Mouse (Mus musculus): ENCODE data around the gene Stap2.

DNA sequence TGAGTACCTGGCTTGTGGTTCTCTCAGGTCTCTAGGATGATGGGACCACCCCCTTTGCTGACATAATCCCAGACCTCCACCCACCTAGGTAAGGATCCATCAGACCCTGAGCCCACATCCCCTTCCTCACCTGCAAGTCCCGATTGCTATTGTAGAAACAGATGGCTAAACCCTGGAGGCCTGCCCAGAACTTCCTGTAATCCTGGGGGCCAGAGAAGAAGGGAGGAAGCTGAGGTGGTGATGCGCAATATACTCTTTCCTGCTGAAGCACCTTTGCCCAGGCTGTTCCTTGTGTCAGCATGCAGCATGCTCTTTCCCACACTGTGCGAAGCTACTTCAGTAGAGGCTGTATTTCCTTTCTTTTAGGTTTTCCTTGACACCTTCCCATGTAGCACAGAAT is 2.4 kb downstream of the Stap2 start:
- TF ChIP-seq POLR2A (IDR thresholded peaks at IDR 0.05; ENCODE audit: insufficient read length, low read depth) (no peak), REST (IDR thresholded peaks at IDR 0.05; ENCODE audit: insufficient read depth, insufficient read length) (no peak), MYOG (IDR thresholded peaks at IDR 0.05; ENCODE audit: control insufficient read depth in 1 of 3, insufficient read depth in 1 of 3, insufficient read length in 2 of 3, low read depth in 2 of 3) (no peak), TCF12 (IDR thresholded peaks at IDR 0.05; ENCODE audit: insufficient read depth, poor library complexity, severe bottlenecking) (no peak), USF1 (IDR thresholded peaks at IDR 0.05; ENCODE audit: low read depth) (no peak), POLR2AphosphoS2 (IDR thresholded peaks at IDR 0.05; ENCODE audit: insufficient read length, low read depth) (no peak), MAX (IDR thresholded peaks at IDR 0.05; ENCODE audit: low read depth) (no peak), CEBPB (IDR thresholded peaks at IDR 0.05; ENCODE audit: insufficient read depth, poor library complexity, severe bottlenecking) (no peak), TCF3 (IDR thresholded peaks at IDR 0.05; ENCODE audit: insufficient read length, low read depth) (no peak)
